In genomic region chr5:106575098-106575497, GRCm38 (mm10) we compare ENCODE assay signal across 10 mouse cellular contexts. TPM values are rescaled to one million over a fixed set of nuclear protein-coding genes. Genes with fewer than 3 reads are reported as not detected.
DNase-seq lines count a peak whose midpoint lies in the region; ATAC-seq lines count a peak whose summit lies in the region.
"Had no signal": no experiment of that assay in that cellular context is flagged by ENCODE, and none has a peak within 500 bp of the region (broad histone marks: within the 10 kb centered on the region; RNA-seq: fewer than 3 reads in every experiment).

No protein-coding gene starts in this region.

- H3K9me3 ChIP-seq in neural tube, embryonic 11.5 days (ENCODE audit: control insufficient read depth, low read length): no peaks in the 10 kb centered on the region
- no peaks in the 10 kb centered on the region for H3K9me3 ChIP-seq in limb, embryonic 15.5 days

- no peak overlapping the region for H3K9ac ChIP-seq in neural tube, embryonic 11.5 days (ENCODE audit: low read length)
- H3K9ac ChIP-seq in limb, embryonic 15.5 days: no peak overlapping the region

- 24% methylated on average over 4 of the region's 4 CpGs for WGBS in neural tube, embryonic 11.5 days
- WGBS in limb, embryonic 15.5 days: 22% methylated on average over 4 of the region's 4 CpGs

- no peak for DNase-seq in frontal cortex, postnatal 10 days (ENCODE audit: low spot score in 2 of 2)
- DNase-seq in neural tube, embryonic 11.5 days (ENCODE audit: low spot score): no peak
- DNase-seq in neural tube, embryonic 10.5 days (ENCODE audit: extremely low spot score, low spot score): no peak
- no peak for DNase-seq in thymus, postnatal 4 days
- DNase-seq in thymus, postnatal 36 days: no peak
- no peak for DNase-seq in layer of hippocampus, postnatal 14 days (ENCODE audit: low spot score in 2 of 2)

- no peak overlapping the region for H3K4me3 ChIP-seq in neural tube, embryonic 11.5 days (ENCODE audit: low read depth, low read length)
- H3K4me3 ChIP-seq in limb, embryonic 15.5 days: no peak overlapping the region

- H3K27me3 ChIP-seq in neural tube, embryonic 11.5 days (ENCODE audit: control insufficient read depth, insufficient read depth, low read length): peaks cover 14% of the 10 kb centered on the region
- peaks cover 41% of the 10 kb centered on the region for H3K27me3 ChIP-seq in limb, embryonic 15.5 days

- peaks cover 4% of the 10 kb centered on the region; the same call in 1 of the 2 replicates for H3K4me1 ChIP-seq in neural tube, embryonic 11.5 days (ENCODE audit: control insufficient read depth, insufficient read depth, low read length)
- H3K4me1 ChIP-seq in limb, embryonic 15.5 days: peaks cover 11% of the 10 kb centered on the region

- H3K36me3 ChIP-seq in neural tube, embryonic 11.5 days (ENCODE audit: control insufficient read depth, insufficient read depth, low read length): no peaks in the 10 kb centered on the region
- H3K36me3 ChIP-seq in limb, embryonic 15.5 days: no peaks in the 10 kb centered on the region

- H3K4me2 ChIP-seq in neural tube, embryonic 11.5 days (ENCODE audit: low read depth): peak overlapping the region; percentile 99
- peak overlapping the region; percentile 100 for H3K4me2 ChIP-seq in limb, embryonic 15.5 days

- H3K27ac ChIP-seq in neural tube, embryonic 11.5 days (ENCODE audit: low read depth, low read length): no peak overlapping the region
- H3K27ac ChIP-seq in limb, embryonic 15.5 days: no peak overlapping the region

- peak; percentile 25 for ATAC-seq in frontal cortex, adult (ENCODE audit: low TSS enrichment)
- ATAC-seq in neural tube, embryonic 11.5 days (ENCODE audit: insufficient read depth, low FRiP score, low TSS enrichment): no peak
- no peak for ATAC-seq in limb, embryonic 15.5 days (ENCODE audit: insufficient number of reproducible peaks, low FRiP score, low TSS enrichment, low read depth)

RNA-seq across cellular contexts. Expression of gene Gm17304, which starts 33.8 kb away (rescaled TPM):
- not detected in 2 replicates for polyA plus RNA-seq in neural tube, embryonic 11.5 days (2014; fragmentation: Nextera tagmentation; extraction: Ambion mirVana)
- polyA plus RNA-seq in limb, embryonic 15.5 days (2015; fragmentation: Nextera tagmentation; extraction: Ambion mirVana): not detected in 2 replicates
- not detected for total RNA-seq in layer of hippocampus, postnatal 14 days (2021)
- total RNA-seq: adrenal gland, adult 18-20 months; layer of hippocampus, postnatal 10 days had no signal
